Mouse (Mus musculus) heart, adult 11 months (tissue): ENCODE data around the gene Bloc1s1.

Experiments used
- DNase-seq: peaks from one replicate; pipeline ENCODE4 v3.0.0; 2022

Gene Bloc1s1

DNA sequence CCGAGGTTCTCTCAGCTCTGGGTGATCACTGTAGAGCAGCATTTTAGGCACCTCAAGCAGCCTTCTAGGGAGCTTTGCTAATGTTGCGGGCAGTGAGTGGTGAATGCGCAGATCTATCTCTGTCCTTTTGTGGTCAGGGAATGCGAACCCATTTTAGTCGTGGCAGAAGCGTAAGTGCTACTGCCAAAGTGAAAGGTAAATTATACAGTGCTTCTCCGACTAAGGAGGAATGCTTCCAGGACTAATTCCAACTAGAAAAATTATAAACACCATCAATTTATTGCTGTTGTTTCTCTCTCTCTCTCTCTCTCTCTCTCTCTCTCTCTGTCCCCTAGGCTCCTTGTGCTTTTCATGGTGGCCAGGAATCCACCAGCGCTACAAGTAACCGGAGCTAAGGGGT is at the start of gene Bloc1s1:
Gene Bloc1s1, minus strand, starts transcription at position 101 of the 400 bp plus-strand sequence.
- DNase-seq: no peak

GRCm38 (mm10) chr10:128972841-128973240 is 49.0 kb upstream of the Bloc1s1 start:
- peak; percentile 7 for DNase-seq

- DNase-seq: peak; percentile 34
Observed at GRCm38 (mm10) chr10:128970740-128971250, 47.0 kb upstream of the Bloc1s1 start.

GRCm38 (mm10) chr10:128968341-128968749 is 44.5 kb upstream of the Bloc1s1 start:
- no peak for DNase-seq

DNA sequence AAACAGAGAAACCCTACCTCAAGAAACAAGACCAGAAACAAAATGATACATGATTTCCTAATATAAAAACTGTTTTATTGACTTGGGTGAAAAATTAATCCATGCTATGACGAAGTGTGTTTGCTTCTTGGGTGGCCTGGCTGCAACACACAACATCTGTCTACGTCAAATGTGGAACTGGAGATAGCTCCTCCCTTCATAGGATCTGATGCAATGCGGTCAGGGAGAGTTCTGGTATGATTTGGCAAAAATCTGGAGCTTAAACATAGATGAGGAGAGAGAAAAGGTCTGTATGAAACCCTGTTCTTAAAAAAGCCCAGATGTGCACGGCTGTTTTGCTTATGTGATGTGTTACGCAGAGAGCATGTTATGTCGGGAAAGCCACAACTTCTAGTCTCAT is 42.0 kb upstream of the Bloc1s1 start:
- DNase-seq: peak; percentile 39

GRCm38 (mm10) chr10:128964961-128965360 is 41.1 kb upstream of the Bloc1s1 start:
- DNase-seq: peak; percentile 41

DNA sequence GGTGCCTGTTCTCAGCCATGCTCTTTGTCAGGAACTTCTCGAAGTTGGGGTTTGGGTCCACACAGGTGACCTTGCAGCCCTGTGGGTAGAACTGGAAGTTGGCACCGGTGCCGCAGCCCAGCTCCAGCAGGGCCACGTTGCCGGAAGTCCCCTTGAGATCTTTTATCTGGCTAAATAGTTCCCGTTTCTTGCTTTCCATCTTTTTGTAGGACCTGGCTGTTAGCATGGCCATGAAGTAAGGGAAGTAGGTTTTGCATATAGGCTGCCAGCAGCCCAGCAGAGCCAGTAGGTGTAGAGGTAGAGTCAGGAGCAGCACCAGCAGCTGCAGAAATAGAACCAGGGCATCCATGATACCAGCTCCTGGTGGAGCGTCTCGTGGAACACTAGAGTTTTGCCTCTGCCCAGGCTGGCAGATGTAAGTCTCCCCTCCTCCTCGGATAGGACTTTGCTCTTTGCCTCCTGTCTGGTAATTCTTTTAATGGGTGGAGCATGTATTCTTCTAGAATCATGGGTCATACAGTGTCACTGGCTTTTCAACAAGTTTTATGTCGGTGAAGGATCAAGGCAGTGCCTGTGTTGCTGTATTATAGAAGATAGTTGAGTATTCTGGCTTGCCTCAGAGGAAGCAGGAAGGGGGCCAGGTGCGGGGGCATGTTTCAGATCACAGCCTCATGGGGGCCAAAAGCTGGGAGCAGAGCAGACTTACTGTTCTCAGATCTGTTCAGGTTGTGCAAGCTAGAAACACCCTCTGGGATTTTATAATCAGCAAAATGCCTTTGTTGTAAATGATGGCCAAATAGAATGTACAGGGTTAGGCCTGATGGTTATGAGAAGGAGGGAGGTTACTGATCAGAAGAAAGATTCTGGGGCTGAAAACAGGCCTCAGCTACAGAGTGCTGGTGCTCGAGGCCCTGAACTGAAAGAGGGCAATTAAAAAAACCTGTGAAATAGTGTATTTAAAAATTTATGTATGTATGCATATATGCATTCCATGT is 37.1 kb upstream of the Bloc1s1 start, which contains the start of gene Mettl7b:
Gene Mettl7b, minus strand, starts transcription at position 399 of the 995 bp plus-strand sequence.
- peak; percentile 80 for DNase-seq

- DNase-seq: no peak
Observed at GRCm38 (mm10) chr10:128960142-128960541, 36.3 kb upstream of the Bloc1s1 start.

- DNase-seq: no peak
Observed at GRCm38 (mm10) chr10:128958340-128958739, 34.5 kb upstream of the Bloc1s1 start.

- peak; percentile 66 for DNase-seq
Observed at GRCm38 (mm10) chr10:128950208-128950887, 26.5 kb upstream of the Bloc1s1 start.

- DNase-seq: no peak
Observed at GRCm38 (mm10) chr10:128947496-128947895, 23.7 kb upstream of the Bloc1s1 start.

GRCm38 (mm10) chr10:128945675-128946074 is 21.8 kb upstream of the Bloc1s1 start:
- DNase-seq: peak; percentile 88

DNA sequence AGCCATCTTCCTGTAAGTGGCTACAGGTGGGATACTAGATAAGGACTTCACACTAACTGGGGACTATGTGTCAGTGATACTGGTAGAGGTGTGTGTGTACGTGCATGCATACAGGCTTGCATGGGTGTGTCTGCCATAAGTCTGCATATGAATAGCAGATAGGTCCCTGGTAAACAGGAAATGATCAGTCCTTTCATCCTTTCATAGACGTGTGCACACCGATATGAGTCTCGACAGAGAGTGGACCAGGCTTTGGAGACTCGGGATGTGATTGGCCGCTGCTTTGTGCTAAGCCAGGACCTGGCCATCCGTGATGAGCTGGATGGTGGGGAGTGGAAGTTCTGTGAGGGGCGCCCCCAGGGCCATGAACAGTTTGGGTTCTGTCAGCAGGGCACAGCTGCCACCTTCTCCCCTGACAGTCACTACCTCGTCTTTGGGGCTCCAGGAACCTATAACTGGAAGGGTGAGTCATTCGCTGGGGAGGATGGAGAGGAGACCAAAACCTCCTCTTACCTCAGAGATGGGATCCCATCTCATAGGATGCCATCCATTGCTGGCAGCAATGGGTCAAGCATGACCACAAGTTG is 16.7 kb upstream of the Bloc1s1 start:
- DNase-seq: peak; percentile 86

- DNase-seq: peak; percentile 96
Observed at GRCm38 (mm10) chr10:128938974-128939373, 15.1 kb upstream of the Bloc1s1 start.

DNA sequence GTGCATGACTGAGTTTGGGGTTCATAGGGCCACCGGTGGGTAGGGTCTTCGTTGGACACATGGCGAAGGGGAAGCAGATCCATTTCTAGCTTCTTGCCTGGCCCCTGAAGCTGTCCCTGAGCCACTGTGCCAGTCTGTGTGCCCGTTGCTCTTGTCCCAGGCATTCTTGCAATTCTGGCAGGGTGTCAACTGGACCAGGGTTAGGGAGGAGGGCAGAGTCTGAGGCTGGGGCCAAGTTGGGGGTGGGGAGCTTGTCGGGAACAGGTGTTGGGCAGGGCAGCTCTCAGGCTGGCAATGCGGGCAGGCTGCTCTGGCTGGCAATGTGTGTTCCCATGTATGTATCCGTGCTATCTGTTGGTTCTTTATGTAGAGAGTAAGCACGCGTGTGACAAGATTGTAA is 14.6 kb upstream of the Bloc1s1 start:
- peak; percentile 98 for DNase-seq

DNA sequence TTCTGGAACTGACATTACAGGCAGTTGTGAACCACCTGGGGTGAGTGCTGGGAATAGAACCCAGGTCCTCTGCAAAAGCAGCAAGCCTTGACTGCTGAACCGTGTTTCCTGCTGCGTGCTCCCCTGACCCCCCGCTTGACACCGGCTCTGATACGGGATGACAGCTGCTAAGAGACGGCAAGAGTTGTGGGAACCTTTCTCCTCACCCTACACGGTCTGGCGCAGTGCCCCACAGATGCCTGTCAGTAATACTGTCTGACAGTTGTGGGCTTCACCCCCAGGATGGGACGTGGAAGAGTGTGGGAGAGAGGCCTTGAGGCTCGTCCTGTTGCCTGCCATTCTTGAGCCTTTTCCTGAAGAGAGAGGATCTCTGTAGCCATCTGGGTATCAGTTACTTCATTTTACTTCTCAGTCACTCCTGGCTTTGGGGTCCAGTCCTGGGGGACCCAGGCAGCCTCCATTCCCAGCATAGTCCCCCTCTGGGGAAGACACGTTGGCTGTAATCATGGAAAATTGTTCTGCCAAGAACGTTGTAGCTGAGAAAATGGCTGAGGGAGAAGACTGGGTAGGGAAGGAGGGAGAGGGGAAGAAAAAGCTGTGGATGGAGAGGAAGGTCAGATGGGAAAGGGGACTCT is 14.0 kb upstream of the Bloc1s1 start:
- peak; percentile 97 for DNase-seq

- peak; percentile 97 for DNase-seq
Observed at GRCm38 (mm10) chr10:128935826-128936440, 12.1 kb upstream of the Bloc1s1 start.

DNA sequence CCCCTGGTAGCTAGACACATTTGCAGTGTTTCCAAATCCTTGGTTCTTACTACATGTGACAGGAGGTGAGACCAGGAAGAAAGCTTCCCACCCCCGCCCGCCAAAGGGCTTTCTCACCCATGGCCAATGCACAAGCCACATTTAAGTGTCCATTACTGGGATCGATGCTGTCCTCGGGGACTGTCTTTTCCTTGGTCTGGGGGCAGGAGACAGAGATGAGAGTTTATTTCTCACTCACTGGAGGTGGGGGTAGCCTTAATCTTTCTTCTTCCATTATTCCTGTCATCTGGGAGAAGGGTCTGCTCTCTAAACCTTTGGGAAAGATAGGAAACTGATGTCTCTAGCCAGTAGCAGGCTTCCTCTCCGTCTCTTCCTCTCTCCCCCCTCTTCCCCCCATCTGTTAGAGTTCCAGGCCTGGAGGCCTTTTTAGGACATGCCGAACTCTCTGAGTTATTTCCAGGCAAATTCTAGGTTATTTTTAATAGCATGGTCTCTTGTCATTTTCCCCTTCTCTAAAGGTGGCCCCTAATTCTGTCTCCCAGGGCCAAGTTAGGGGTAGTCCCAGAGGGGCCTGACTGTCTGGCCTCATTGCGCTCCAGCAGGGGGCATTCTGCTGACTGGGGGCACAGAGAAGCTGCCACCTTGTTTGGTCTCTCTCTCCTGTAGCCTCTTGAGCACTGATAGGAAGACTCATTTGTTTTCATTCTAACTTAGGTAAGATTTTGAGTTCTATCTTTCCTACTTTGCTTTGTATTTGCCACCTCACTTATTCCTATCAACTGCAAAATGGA is 11.4 kb upstream of the Bloc1s1 start:
- DNase-seq: peak; percentile 86

DNA sequence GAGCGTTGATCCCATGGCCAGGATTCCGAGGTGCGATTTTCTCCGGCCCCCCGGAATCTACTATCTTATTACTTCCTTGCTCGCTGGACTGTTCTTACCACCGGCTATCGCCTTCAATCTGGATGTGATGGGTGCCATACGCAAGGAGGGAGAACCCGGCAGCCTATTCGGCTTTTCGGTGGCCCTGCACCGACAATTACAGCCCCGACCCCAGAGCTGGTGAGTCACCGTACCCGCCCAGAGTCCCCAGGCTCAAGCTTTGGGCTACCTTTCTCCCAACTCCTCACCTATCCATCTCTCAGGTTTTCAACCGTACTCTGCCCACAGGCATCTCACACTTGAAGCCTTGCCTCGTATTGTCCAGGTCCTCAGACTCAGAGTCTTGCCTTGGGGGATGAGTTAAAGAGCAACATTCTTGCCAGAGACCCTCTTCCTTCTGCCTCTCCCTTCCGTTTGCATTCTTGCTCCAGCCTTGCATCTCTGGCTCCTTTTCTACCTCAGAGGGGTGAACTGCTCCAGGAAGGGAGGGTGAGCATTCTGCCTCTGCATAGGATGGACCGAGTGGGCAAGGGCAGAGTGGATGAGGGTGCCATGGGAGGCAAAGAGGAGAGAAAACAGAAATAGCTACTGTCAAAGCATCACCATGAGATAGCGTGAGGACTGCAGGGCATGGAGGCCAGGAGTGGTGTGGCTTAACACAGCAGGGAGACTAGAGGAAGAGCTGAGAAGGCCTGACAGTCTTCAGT is 10.3 kb upstream of the Bloc1s1 start:
- DNase-seq: peak; percentile 89

DNA sequence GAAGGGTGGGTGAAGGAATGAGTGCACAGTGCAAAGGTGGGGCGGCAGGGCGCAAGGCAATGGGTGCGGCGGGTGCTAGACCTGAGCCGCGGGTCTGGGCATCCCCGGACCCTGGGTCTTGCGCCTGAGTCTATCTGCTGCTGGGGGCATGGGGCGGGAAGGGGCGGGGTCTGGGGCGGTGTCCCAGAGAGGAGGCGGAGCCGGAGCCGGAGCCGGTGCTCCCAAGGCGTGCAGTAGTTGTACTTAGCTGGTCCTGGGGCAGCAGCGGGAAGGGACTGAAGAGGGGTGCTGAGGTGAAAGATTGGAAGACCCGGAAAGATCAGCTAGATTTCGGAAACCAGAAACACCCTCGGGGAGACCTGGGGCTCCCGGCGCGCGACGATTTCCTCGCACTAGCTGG is 9.7 kb upstream of the Bloc1s1 start, which contains the start of gene Itga7:
Gene Itga7, plus strand, starts transcription at position 245 of the 400 bp plus-strand sequence.
- DNase-seq: peak; percentile 95
